Mouse (Mus musculus): Measurements from ENCODE around the gene Pank3. TPM values are rescaled to one million over a fixed set of nuclear protein-coding genes. Genes with fewer than 3 reads are reported as not detected.
"Not testable (repeated sequence)": the region's sequence is repeated elsewhere in the genome, so short reads cannot be mapped to it uniquely, and the experiment has no call there.

Pank3 gene
- polyA plus RNA-seq, 1 experiment from 2014 or later = 22.5 TPM

GRCm38 (mm10) chr11:35780336-35780735 lies 11.1 kb downstream of the Pank3 start:
- Histone ChIP-seq H3K9me3 (no peaks in the 10 kb centered on the region), H3K36me3 (peaks cover 88% of the 10 kb centered on the region), H3K4me1 (replicated peaks) (no peaks in the 10 kb centered on the region), H3K4me2 (no peak overlapping the region), H3K9ac (replicated peaks) (no peak overlapping the region), H3K27me3 (no peaks in the 10 kb centered on the region), H3K4me3 (replicated peaks) (no peak overlapping the region), H3K27ac (no peak overlapping the region)
- WGBS = 89% methylated on average over 3 of the region's 3 CpGs
- no peak for ATAC-seq (ENCODE audit: insufficient number of reproducible peaks, insufficient read depth, low FRiP score, low TSS enrichment, low read depth)

- no peaks in the 10 kb centered on the region for H3K9me3 ChIP-seq
- H3K27me3 ChIP-seq = no peaks in the 10 kb centered on the region
- no peak overlapping the region for H3K4me2 ChIP-seq
- peaks cover 85% of the 10 kb centered on the region for H3K36me3 ChIP-seq
- no peak overlapping the region for H3K27ac ChIP-seq
- ATAC-seq (ENCODE audit: insufficient number of reproducible peaks, insufficient read depth, low FRiP score, low TSS enrichment, low read depth) = no peak
- H3K4me1 ChIP-seq (replicated peaks) = no peaks in the 10 kb centered on the region
- no peak overlapping the region for H3K9ac ChIP-seq (replicated peaks)
- H3K4me3 ChIP-seq (replicated peaks) = no peak overlapping the region
- WGBS = 95% methylated on average over 3 of the region's 3 CpGs
Measured at GRCm38 (mm10) chr11:35782444-35782843, 13.2 kb downstream of the Pank3 start.

- H3K9ac ChIP-seq (replicated peaks) = no peak overlapping the region
- WGBS = 93% methylated on average over 5 of the region's 5 CpGs
- no peak overlapping the region for H3K4me2 ChIP-seq
- H3K27me3 ChIP-seq = no peaks in the 10 kb centered on the region
- H3K4me3 ChIP-seq (replicated peaks) = no peak overlapping the region
- ATAC-seq (ENCODE audit: insufficient number of reproducible peaks, insufficient read depth, low FRiP score, low TSS enrichment, low read depth) = no peak
- no peaks in the 10 kb centered on the region for H3K9me3 ChIP-seq
- no peaks in the 10 kb centered on the region for H3K4me1 ChIP-seq (replicated peaks)
- H3K36me3 ChIP-seq = peaks cover 81% of the 10 kb centered on the region
- no peak overlapping the region for H3K27ac ChIP-seq
Measured at GRCm38 (mm10) chr11:35783038-35783437, 13.8 kb downstream of the Pank3 start.

GRCm38 (mm10) chr11:35784002-35784401 lies 14.7 kb downstream of the Pank3 start:
- no peak overlapping the region for H3K4me2 ChIP-seq
- H3K4me3 ChIP-seq (replicated peaks) = no peak overlapping the region
- no peak overlapping the region for H3K27ac ChIP-seq
- H3K36me3 ChIP-seq = peaks cover 77% of the 10 kb centered on the region
- no peak overlapping the region for H3K9ac ChIP-seq (replicated peaks)
- no peak for ATAC-seq (ENCODE audit: insufficient number of reproducible peaks, insufficient read depth, low FRiP score, low TSS enrichment, low read depth)
- H3K27me3 ChIP-seq = no peaks in the 10 kb centered on the region
- no peaks in the 10 kb centered on the region for H3K9me3 ChIP-seq
- no peaks in the 10 kb centered on the region for H3K4me1 ChIP-seq (replicated peaks)
- 89% methylated on average over 3 of the region's 3 CpGs for WGBS

GRCm38 (mm10) chr11:35784537-35784936 lies 15.3 kb downstream of the Pank3 start:
- peaks cover 77% of the 10 kb centered on the region for H3K36me3 ChIP-seq

GRCm38 (mm10) chr11:35788443-35788842 lies 19.2 kb downstream of the Pank3 start:
- Histone ChIP-seq H3K27ac (no peak overlapping the region), H3K4me3 (replicated peaks) (no peak overlapping the region), H3K9ac (replicated peaks) (no peak overlapping the region), H3K27me3 (no peaks in the 10 kb centered on the region), H3K36me3 (peaks cover 55% of the 10 kb centered on the region), H3K4me2 (no peak overlapping the region), H3K4me1 (replicated peaks) (no peaks in the 10 kb centered on the region), H3K9me3 (no peaks in the 10 kb centered on the region)
- ATAC-seq (ENCODE audit: insufficient number of reproducible peaks, insufficient read depth, low FRiP score, low TSS enrichment, low read depth) = no peak
- 85% methylated on average over 2 of the region's 2 CpGs for WGBS

More at GRCm38 (mm10) chr11:35784537-35784936, 15.3 kb downstream of the Pank3 start:
- no peak overlapping the region for H3K27ac ChIP-seq
- no peak for ATAC-seq (ENCODE audit: insufficient number of reproducible peaks, insufficient read depth, low FRiP score, low TSS enrichment, low read depth)
- no peak overlapping the region for H3K4me2 ChIP-seq
- no peaks in the 10 kb centered on the region for H3K4me1 ChIP-seq (replicated peaks)
- no peak overlapping the region for H3K4me3 ChIP-seq (replicated peaks)
- WGBS = 93% methylated on average over 4 of the region's 4 CpGs
- H3K9me3 ChIP-seq = no peaks in the 10 kb centered on the region
- no peak overlapping the region for H3K9ac ChIP-seq (replicated peaks)
- no peaks in the 10 kb centered on the region for H3K27me3 ChIP-seq

- H3K9ac ChIP-seq (replicated peaks); H3K27ac ChIP-seq; H3K4me1 ChIP-seq (replicated peaks); H3K4me2 ChIP-seq; ATAC-seq (ENCODE audit: insufficient number of reproducible peaks, insufficient read depth, low FRiP score, low TSS enrichment, low read depth); H3K9me3 ChIP-seq; H3K4me3 ChIP-seq (replicated peaks): not testable (repeated sequence)
- Histone ChIP-seq H3K36me3 (peaks cover 22% of the 10 kb centered on the region; the same call in 1 of the 2 replicates), H3K27me3 (peaks cover 40% of the 10 kb centered on the region)
- 80% methylated on average over 5 of the region's 5 CpGs for WGBS
Measured at GRCm38 (mm10) chr11:35792800-35793199, 23.5 kb downstream of the Pank3 start.

- H3K27ac ChIP-seq = no peak overlapping the region
- no peak overlapping the region for H3K9ac ChIP-seq (replicated peaks)
- WGBS = 5% methylated on average over 71 of the region's 86 CpGs
- no peak for ATAC-seq (ENCODE audit: insufficient number of reproducible peaks, insufficient read depth, low FRiP score, low TSS enrichment, low read depth)
- peaks cover 70% of the 10 kb centered on the region for H3K27me3 ChIP-seq
- peak overlapping the region; percentile 44 for H3K4me3 ChIP-seq (replicated peaks)
- H3K4me2 ChIP-seq = peak overlapping the region; percentile 76
- H3K4me1 ChIP-seq (replicated peaks) = peaks cover 14% of the 10 kb centered on the region
- no peaks in the 10 kb centered on the region for H3K36me3 ChIP-seq
- H3K9me3 ChIP-seq = no peaks in the 10 kb centered on the region
Measured at GRCm38 (mm10) chr11:35797751-35798494, 28.6 kb downstream of the Pank3 start.

GRCm38 (mm10) chr11:35798495-35798820 lies 29.2 kb downstream of the Pank3 start:
- Histone ChIP-seq H3K4me2 (peak overlapping the region; percentile 76), H3K27ac (no peak overlapping the region), H3K36me3 (no peaks in the 10 kb centered on the region), H3K4me3 (replicated peaks) (peak overlapping the region; percentile 44), H3K9ac (replicated peaks) (no peak overlapping the region), H3K9me3 (no peaks in the 10 kb centered on the region), H3K27me3 (peaks cover 70% of the 10 kb centered on the region), H3K4me1 (replicated peaks) (peaks cover 14% of the 10 kb centered on the region)
- ATAC-seq (ENCODE audit: insufficient number of reproducible peaks, insufficient read depth, low FRiP score, low TSS enrichment, low read depth) = no peak
- 4% methylated on average over 23 of the region's 23 CpGs for WGBS

GRCm38 (mm10) chr11:35798874-35799273 lies 29.6 kb downstream of the Pank3 start, which contains the start of gene Fbll1:
Gene Fbll1, minus strand, starts transcription at chr11:35798884.
- H3K4me1 ChIP-seq (replicated peaks) = peaks cover 14% of the 10 kb centered on the region
- H3K27me3 ChIP-seq = peaks cover 69% of the 10 kb centered on the region
- no peak for ATAC-seq (ENCODE audit: insufficient number of reproducible peaks, insufficient read depth, low FRiP score, low TSS enrichment, low read depth)
- peak within 1 kb of the TSS; percentile 76 for H3K4me2 ChIP-seq
- peak within 1 kb of the TSS; percentile 44 for H3K4me3 ChIP-seq (replicated peaks)
- no peak within 1 kb of the TSS for H3K9ac ChIP-seq (replicated peaks)
- no peak within 1 kb of the TSS for H3K27ac ChIP-seq
- WGBS = 20% methylated on average over 11 of the region's 11 CpGs
- H3K36me3 ChIP-seq = no peaks in the 10 kb centered on the region
- H3K9me3 ChIP-seq = no peaks in the 10 kb centered on the region

- no peaks in the 10 kb centered on the region for H3K9me3 ChIP-seq
- WGBS = 81% methylated on average over 5 of the region's 5 CpGs
- H3K27me3 ChIP-seq = peaks cover 45% of the 10 kb centered on the region
- peaks cover 14% of the 10 kb centered on the region for H3K4me1 ChIP-seq (replicated peaks)
- no peak overlapping the region for H3K9ac ChIP-seq (replicated peaks)
- ATAC-seq (ENCODE audit: insufficient number of reproducible peaks, insufficient read depth, low FRiP score, low TSS enrichment, low read depth) = no peak
- H3K4me2 ChIP-seq = no peak overlapping the region
- peaks cover 3% of the 10 kb centered on the region; the same call in 1 of the 2 replicates for H3K36me3 ChIP-seq
- no peak overlapping the region for H3K27ac ChIP-seq
- no peak overlapping the region for H3K4me3 ChIP-seq (replicated peaks)
Measured at GRCm38 (mm10) chr11:35801332-35801731, 32.0 kb downstream of the Pank3 start.

- H3K4me1 ChIP-seq (replicated peaks) = no peaks in the 10 kb centered on the region
- H3K27me3 ChIP-seq = no peaks in the 10 kb centered on the region
- no peak overlapping the region for H3K9ac ChIP-seq (replicated peaks)
- ATAC-seq (ENCODE audit: insufficient number of reproducible peaks, insufficient read depth, low FRiP score, low TSS enrichment, low read depth) = no peak
- no peak overlapping the region for H3K27ac ChIP-seq
- no peak overlapping the region for H3K4me3 ChIP-seq (replicated peaks)
- H3K9me3 ChIP-seq = no peaks in the 10 kb centered on the region
- peaks cover 99% of the 10 kb centered on the region for H3K36me3 ChIP-seq
- no peak overlapping the region for H3K4me2 ChIP-seq
- WGBS = 85% methylated on average over 10 of the region's 10 CpGs
Measured at GRCm38 (mm10) chr11:35811458-35811857, 42.2 kb downstream of the Pank3 start.

Data from limb, embryonic 12.5 days (tissue).